Mouse (Mus musculus) cerebellum, postnatal 14 days (tissue): Measurements from ENCODE around the gene Tgm7.
A peak's percentile ranks its signal among the peaks of the same experiment; 100 is the strongest.

Experiments
- DNase-seq, 2 experiments: peaks; one replicate each; pipeline ENCODE4 v3.0.0; 2021; ENCODE audit warnings: mixed read lengths in 2 of 2

Tgm7 gene

GRCm38 (mm10) chr2:121071871-121072270 lies 37.7 kb downstream of the Tgm7 start:
- DNase-seq = no peak

DNA sequence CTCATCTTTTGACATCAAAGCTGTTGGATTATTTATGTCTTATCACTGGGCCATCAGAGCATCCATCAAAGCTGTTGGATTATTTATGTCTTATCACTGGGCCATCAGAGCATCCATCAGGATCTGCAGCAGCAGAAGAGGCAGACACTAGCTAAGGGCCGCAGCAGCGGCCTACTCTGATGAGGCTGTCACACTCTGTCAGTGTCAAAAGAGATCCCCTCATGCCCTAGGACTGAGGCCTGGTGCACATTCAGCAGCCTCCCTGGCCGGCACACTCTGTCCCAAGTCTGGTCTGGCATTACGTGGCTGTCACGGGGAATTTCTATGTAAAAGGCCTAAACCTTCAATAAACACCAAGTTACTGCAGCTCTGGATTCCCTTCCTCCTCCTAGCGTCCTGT lies 40.1 kb downstream of the Tgm7 start:
- no peak for DNase-seq

DNA sequence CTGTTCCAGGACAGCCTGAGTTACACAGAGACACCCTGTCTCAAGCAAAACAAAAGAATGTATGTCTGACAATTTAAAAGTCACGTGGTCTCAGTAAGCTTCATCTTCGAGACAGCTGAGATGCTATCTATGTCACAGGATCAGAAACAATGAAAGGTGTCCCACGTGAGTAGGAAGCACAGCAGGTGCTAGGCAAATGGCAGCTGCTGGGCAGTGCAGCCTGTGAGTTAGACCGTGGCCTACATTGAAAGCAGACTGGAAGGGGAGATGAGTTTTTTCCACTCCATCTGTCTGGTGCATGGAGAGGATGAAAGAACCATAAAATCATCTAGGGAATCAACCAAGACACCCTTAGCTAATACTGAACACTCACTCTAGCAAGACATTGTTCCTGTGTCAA lies 42.5 kb downstream of the Tgm7 start:
- no peak for DNase-seq

DNA sequence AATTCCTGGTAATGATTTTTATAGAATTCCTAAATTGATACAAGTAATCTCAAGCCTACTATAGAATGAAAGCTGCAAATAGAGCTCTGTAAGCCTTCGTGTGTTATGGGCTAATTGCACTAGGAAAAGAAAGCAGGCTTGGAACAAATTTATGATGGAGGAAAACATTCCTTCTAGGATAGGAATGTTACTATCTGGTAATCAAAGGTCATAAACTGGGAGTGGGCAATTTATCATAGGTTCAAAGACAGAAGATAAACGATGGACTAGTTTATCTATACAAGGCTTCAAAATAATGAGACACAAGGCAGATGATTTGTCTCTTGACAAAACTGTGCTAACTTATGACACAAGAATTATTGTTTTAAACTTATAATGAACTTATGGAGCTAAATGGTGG lies 48.3 kb downstream of the Tgm7 start:
- no peak for DNase-seq

DNA sequence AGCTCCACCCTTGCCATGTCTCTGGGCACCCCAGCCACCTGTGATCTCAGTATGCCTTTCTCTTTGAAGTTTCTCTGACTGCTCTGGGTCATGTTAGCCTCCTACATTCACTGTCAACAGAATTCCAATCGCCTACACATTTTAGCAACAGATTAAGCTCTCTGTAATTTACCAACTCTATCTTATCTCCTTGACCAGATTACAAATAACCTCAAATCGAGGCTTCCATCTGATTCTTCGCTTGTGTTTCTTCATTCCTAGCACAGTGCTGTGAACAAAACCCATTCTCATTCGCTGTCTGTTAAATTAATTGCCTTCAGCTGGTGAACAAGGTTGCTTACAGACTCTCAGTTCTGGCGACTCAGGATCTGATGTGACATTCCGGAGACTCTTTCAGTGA lies 51.6 kb downstream of the Tgm7 start:
- DNase-seq = no peak

DNA sequence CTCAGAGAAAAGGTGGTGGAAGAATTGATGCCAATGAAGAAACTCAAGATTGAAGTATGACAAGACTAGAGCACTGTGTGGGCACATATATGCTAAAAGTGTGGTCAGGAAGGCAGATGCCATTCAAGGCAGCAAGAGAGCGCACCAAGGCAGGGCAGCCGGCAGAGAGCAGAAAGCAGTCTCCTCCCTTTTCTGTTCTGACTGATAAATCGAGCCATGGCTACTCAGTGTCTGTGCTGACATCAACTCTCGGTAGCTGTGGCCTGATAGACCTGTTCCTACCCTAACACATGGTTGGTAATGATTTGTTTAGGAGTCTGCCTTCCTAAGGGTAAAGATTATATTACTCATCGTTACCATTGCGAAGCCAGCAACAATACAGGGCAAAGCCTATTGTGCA lies 53.7 kb downstream of the Tgm7 start:
- DNase-seq = no peak

- peak; percentile 12 to 35 for DNase-seq
Observed at GRCm38 (mm10) chr2:121054060-121054459, 55.5 kb downstream of the Tgm7 start.

DNA sequence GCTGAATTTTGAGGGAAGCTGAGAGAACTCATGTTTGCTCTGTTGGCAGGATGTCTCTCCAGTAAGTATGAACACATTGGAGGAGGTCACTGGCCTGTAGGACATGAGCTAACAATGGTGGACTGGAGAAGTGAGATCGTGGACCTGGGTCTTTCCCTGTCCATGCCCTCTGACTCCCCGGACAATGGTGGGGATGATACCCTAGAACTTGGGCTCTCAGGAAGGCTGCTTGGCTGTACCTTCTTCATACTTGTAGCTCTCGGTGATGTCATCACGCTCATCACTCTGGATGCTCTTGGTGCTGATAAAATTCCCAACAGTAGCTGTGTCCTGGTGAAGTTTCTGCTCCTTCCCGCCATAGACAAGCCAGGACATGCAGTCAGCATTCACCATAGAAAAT lies 57.4 kb downstream of the Tgm7 start:
- DNase-seq = no peak

DNA sequence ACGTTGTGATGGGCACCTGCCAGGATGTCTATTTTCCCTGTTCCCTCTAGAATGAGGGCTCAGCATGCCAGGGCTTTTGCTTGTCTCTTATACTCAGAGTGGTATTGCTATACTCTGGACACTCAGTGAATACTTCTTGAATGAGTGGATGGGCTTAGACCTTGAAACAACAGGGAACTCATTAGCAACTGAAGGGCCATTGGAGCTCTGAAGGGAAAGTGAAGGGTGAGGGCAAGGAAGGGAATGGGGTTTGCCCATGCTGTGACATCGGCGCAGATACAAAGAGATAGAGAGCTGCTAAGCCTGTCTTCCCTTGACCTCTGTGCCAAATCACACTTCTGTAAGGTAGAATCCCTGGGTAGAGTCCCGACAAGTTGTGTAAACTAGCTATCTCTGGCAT lies 63.9 kb downstream of the Tgm7 start:
- no peak for DNase-seq
